Mouse (Mus musculus) cortical plate, adult 2 months (tissue): ENCODE data around the gene Sstr4. TPM values are rescaled to one million over a fixed set of nuclear protein-coding genes. Genes with fewer than 3 reads are reported as not detected.

Experiments
- H3K27ac ChIP-seq: fragments of 200-500 bp; 2 replicates; pipeline ENCODE4 v1.5.1; 2012; ENCODE audit warnings: low read length, control low read depth, inconsistent platforms; ENCODE audit not compliant: insufficient read depth
- H3K4me1 ChIP-seq: fragments of 200-500 bp; 2 replicates; pipeline ENCODE4 v1.6.1; 2011; ENCODE audit warnings: low read length; ENCODE audit not compliant: control insufficient read depth, insufficient read depth
- H3K4me3 ChIP-seq: fragments of 200-500 bp; 2 replicates; pipeline ENCODE4 v1.5.1; 2011; ENCODE audit warnings: mild to moderate bottlenecking, low read length, control low read depth; ENCODE audit not compliant: insufficient read depth
- CTCF ChIP-seq: fragments of 200-500 bp; IDR thresholded peaks from 2 replicates; pipeline ENCODE4 v1.5.1; 2011; ENCODE audit warnings: mild to moderate bottlenecking, control low read depth, low read length; ENCODE audit not compliant: insufficient read depth; ENCODE audit errors: extremely low read depth
- POLR2A ChIP-seq: fragments of 200-500 bp; IDR thresholded peaks from 2 replicates; pipeline ENCODE4 v1.6.1; 2011; ENCODE audit warnings: mild to moderate bottlenecking, low read length, control low read depth; ENCODE audit not compliant: insufficient read depth; ENCODE audit errors: extremely low read depth
- polyA plus RNA-seq: library from polyadenylated mRNA; depleted of rRNA; stranded (reverse); fragments of >200 nt; gene quantifications from 2 replicates; pipeline ENCODE4 v1.2.3, GENCODE M21; 2012; rRNA removed

The Sstr4 gene
- polyA plus RNA-seq: 21.9 and 25.7 TPM in 2 replicates

DNA sequence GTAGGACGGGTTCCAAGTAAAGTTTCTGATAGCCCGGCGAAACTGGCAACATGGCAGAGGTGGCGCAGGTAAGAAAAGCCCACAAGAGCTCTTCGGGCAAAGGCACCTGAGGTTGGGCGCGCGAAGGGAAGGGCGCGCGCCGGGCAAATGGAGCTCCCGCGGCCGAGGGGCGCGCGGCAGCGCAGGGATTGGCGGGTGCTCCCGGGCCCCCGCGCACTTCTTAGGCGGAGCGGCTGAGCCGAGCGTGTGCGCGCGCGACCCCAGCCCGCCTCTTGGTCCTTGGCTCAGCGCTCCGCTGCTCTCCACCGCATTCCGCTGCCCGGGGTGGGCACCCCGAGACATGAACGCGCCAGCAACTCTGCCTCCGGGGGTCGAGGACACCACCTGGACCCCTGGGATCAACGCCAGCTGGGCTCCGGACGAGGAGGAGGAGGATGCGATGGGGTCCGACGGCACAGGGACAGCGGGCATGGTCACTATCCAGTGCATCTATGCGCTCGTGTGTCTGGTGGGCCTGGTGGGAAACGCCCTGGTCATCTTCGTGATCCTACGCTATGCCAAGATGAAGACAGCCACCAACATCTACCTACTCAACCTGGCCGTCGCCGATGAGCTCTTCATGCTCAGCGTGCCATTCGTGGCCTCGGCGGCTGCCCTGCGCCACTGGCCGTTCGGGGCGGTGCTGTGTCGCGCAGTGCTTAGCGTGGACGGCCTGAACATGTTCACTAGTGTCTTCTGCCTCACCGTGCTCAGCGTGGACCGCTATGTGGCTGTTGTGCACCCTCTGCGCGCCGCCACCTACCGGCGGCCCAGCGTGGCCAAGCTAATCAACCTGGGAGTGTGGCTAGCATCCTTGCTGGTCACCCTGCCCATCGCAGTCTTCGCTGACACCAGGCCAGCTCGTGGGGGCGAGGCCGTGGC is at the start of gene Sstr4:
Gene Sstr4 (plus strand): TSS at position 214 of the 921 bp plus-strand sequence.
- TF ChIP-seq CTCF (peak; percentile 53), POLR2A (peak; percentile 57; the same call in 1 of the 2 replicates)
- Histone ChIP-seq H3K4me3 (peak within 1 kb of the TSS; percentile 78), H3K4me1 (no peaks in the 10 kb centered on the region), H3K27ac (peak within 1 kb of the TSS; percentile 83)

- Histone ChIP-seq H3K4me3 (no peak overlapping the region), H3K27ac (no peak overlapping the region), H3K4me1 (no peaks in the 10 kb centered on the region)
- TF ChIP-seq CTCF: no peak
- no peak for TF ChIP-seq POLR2A
Measured at GRCm38 (mm10) chr2:148345373-148345772, 49.8 kb upstream of the Sstr4 start.

DNA sequence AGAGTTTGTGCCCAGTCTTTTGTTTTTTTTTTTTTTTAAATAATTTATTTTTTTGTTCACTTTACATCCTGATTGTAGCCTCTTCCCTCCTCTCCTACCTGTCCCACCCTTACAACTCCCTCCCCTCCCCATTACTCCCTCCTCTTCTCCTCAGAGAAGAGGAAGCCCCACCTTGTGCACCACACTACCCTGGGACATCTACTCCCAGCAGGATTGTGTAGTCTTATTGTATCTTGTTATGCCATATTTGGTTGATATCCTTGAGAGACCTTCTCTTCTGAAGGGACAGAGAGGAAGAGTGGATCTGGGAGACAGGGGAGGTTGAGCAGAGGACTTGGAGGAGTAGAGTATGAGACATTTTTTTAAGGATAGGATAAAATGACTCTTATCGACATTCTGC is 48.2 kb upstream of the Sstr4 start:
- no peak overlapping the region for H3K4me3 ChIP-seq
- no peaks in the 10 kb centered on the region for H3K4me1 ChIP-seq
- no peak for TF ChIP-seq CTCF
- no peak for TF ChIP-seq POLR2A
- H3K27ac ChIP-seq: no peak overlapping the region

DNA sequence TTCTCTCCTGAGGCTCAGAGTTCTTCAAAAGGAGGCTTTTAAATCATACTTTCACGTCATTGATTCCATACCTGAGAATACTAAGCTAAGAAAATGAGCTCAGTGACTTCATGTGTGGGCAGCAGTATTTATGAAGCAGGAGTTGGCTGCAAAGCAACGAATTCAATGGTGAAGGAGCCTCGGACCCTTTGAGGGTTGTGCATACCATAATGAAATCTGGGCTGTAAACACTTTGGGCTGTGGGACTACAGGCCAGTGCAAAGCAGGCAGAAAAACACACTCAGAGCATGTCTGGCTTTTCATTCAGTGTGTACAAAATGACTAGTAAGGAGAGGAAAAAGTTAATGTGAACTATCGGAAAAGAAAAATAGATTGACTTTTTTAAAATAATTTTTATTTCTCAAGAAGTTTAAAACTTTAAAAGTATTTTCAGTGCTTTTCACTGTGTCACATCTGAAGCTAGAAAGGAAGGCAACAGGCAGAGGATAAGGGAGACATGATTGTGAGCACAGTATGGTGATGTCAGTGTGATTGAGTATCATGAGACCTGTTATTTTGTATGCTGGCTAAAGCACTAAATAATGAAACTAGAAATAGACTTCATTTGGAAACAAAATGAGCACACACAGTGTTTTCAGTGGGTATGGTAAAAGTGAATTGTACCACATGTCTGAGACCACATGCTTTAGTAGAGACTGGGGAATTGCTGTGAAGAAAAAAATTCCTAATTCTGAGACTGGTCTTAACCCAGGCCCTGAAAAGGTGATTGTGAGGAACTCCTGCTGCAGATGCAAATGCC is 45.4 kb upstream of the Sstr4 start:
- Histone ChIP-seq H3K27ac (no peak overlapping the region), H3K4me3 (no peak overlapping the region), H3K4me1 (no peaks in the 10 kb centered on the region)
- no peak for TF ChIP-seq CTCF
- TF ChIP-seq POLR2A: no peak

DNA sequence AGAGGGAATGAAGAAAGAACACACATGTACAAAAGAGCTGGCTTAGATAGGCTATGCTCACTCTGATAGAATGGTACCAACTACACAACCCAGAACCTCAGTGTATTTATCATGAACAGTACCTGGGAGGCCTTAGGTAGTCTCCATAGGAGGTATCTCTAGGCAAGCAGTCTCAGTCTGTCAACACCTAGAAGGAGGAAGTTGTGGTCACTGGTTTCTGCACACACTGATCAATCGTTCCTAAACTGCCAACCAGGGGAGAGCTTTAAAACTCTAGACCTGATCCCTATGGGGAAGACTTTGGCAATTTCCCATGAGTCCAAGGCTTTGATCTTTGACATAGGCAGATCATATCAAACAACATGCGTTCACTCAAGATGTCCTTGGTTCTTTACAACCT is 44.7 kb upstream of the Sstr4 start:
- Histone ChIP-seq H3K4me1 (no peaks in the 10 kb centered on the region), H3K4me3 (no peak overlapping the region), H3K27ac (no peak overlapping the region)
- no peak for TF ChIP-seq CTCF
- TF ChIP-seq POLR2A: no peak

DNA sequence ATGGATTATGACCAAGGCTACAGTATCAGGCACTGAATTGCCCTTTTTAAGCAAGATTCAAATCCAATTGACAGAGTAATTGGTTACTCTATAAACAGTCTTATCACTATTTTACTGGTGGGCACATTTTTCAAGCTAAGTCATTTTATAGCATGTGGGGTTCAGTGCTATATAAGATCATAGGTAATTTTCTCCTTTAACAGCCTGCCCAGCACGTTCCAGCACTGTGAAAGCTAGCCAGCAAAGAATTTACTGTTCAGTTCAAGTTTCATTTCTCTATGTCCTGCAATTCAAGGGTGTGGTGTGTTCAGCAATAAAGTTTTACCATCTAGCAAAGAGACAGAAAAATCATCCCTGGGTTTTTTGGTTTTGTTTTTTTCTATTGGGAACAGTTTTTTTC is 42.5 kb upstream of the Sstr4 start:
- Histone ChIP-seq H3K27ac (no peak overlapping the region), H3K4me3 (no peak overlapping the region), H3K4me1 (no peaks in the 10 kb centered on the region)
- TF ChIP-seq CTCF: no peak
- TF ChIP-seq POLR2A: no peak

GRCm38 (mm10) chr2:148357145-148357544 is 38.0 kb upstream of the Sstr4 start:
- H3K27ac ChIP-seq: no peak overlapping the region

DNA sequence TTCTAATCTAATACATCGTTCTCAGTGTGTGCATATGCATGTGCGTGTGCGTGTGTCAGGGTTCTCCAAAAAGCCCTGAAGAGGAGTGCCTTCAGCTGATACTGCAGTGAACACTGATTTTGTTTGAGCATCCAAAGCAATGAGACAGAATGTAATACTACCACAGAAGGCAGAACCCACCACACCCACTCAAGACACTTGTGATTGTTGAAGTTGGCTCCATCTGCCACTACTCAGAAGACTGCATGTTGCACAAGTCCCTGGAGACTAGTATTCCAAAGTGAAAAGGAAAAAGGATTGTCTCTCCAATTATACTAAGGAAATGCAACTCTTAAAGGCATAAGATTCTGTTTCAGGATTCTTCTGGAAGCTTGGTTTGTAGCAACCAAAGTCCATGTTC is 30.6 kb upstream of the Sstr4 start:
- H3K27ac ChIP-seq: no peak overlapping the region
- no peak for TF ChIP-seq CTCF
- no peak for TF ChIP-seq POLR2A
- no peak overlapping the region for H3K4me3 ChIP-seq
- H3K4me1 ChIP-seq: no peaks in the 10 kb centered on the region

More at GRCm38 (mm10) chr2:148357145-148357544, 38.0 kb upstream of the Sstr4 start:
- TF ChIP-seq POLR2A: no peak
- no peak for TF ChIP-seq CTCF
- H3K4me3 ChIP-seq: no peak overlapping the region
- no peaks in the 10 kb centered on the region for H3K4me1 ChIP-seq

- H3K4me3 ChIP-seq: no peak overlapping the region
- TF ChIP-seq CTCF (no peak), POLR2A (no peak)
- no peaks in the 10 kb centered on the region for H3K4me1 ChIP-seq
- H3K27ac ChIP-seq: no peak overlapping the region
Measured at GRCm38 (mm10) chr2:148365227-148365626, 29.9 kb upstream of the Sstr4 start.

GRCm38 (mm10) chr2:148371743-148372630 is 23.2 kb upstream of the Sstr4 start:
- TF ChIP-seq CTCF (no peak), POLR2A (no peak)
- Histone ChIP-seq H3K4me3 (no peak overlapping the region), H3K27ac (no peak overlapping the region), H3K4me1 (peaks cover 4% of the 10 kb centered on the region)
